In genomic region chr17:78772317-78772716, GRCm38 (mm10) we compare ENCODE assay signal across 23 mouse cellular contexts.
"Had no signal": no experiment of that assay in that cellular context is flagged by ENCODE, and none has a peak within 500 bp of the region (broad histone marks: within the 10 kb centered on the region; RNA-seq: fewer than 3 reads in every experiment).

No protein-coding gene starts in this region.

- H3K4me3 ChIP-seq: heart, adult 2 months; hindbrain, embryonic 13.5 days; intestine, embryonic 15.5 days; layer of hippocampus, adult 2 months; left cerebral cortex, adult 2 months; limb, embryonic 10.5 days; limb, embryonic 12.5 days; liver, embryonic 13.5 days; liver, embryonic 15.5 days had no signal

- H3K27ac ChIP-seq: heart, adult 2 months; hindbrain, embryonic 13.5 days; intestine, embryonic 15.5 days; layer of hippocampus, adult 2 months; left cerebral cortex, adult 2 months; limb, embryonic 10.5 days; limb, embryonic 12.5 days; liver, embryonic 13.5 days; liver, embryonic 15.5 days had no signal

- H3K4me1 ChIP-seq: hindbrain, embryonic 13.5 days; intestine, embryonic 15.5 days; limb, embryonic 10.5 days; limb, embryonic 12.5 days; liver, embryonic 13.5 days; liver, embryonic 15.5 days had no signal

- H3K9ac ChIP-seq: hindbrain, embryonic 13.5 days; intestine, embryonic 15.5 days; limb, embryonic 12.5 days; liver, embryonic 13.5 days; liver, embryonic 15.5 days had no signal

- H3K9me3 ChIP-seq: hindbrain, embryonic 13.5 days; intestine, embryonic 15.5 days; limb, embryonic 10.5 days; limb, embryonic 12.5 days; liver, embryonic 13.5 days; liver, embryonic 15.5 days had no signal

- DNase-seq: gastrocnemius, postnatal 14 days; gastrocnemius, postnatal 36 days; heart, adult 2 months; heart, postnatal 14 days; heart, postnatal 36 days; kidney, adult 18-20 months; kidney, adult 8-10 months; kidney, postnatal 10 days; kidney, postnatal 25 days; kidney, postnatal 4 days; liver; liver, embryonic 13.5 days had no signal

- H3K27me3 ChIP-seq: hindbrain, embryonic 13.5 days; intestine, embryonic 15.5 days; limb, embryonic 12.5 days; liver, embryonic 13.5 days; liver, embryonic 15.5 days had no signal

- ATAC-seq: hindbrain, embryonic 16.5 days; inflammation-experienced regulatory T-cells, adult 6 months; intestine, embryonic 15.5 days; intestine, postnatal 0 days had no signal

- H3K4me2 ChIP-seq: hindbrain, embryonic 13.5 days; intestine, embryonic 15.5 days; limb, embryonic 12.5 days; liver, embryonic 11.5 days; liver, embryonic 13.5 days; liver, embryonic 15.5 days had no signal
